Mouse (Mus musculus): Measurements from ENCODE around the gene Wdr93. TPM values are rescaled to one million over a fixed set of nuclear protein-coding genes. Genes with fewer than 3 reads are reported as not detected.
"Not testable (repeated sequence)": the region's sequence is repeated elsewhere in the genome, so short reads cannot be mapped to it uniquely, and the experiment has no call there.

Wdr93 gene
- polyA plus RNA-seq, 1 experiment from 2014 or later, result 0.17 TPM

DNA sequence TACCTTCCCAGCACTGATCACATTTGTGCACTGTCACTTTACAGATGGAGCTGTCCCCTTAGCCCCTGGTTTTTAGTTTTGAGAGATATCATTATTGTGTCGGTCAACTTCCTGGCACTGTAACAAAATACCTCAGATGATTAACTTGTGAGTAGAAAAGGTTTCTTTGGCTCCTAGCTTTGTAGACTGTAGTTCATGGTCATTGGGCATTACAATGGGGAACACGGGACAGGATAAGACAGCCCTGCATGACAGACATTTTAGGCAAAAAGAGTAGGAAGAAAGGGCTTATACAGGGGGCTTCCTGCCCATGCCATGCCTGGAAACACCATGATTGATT lies 39.5 kb downstream of the Wdr93 start:
- 73% methylated on average over 2 of the region's 2 CpGs for WGBS
- no peak for ATAC-seq (ENCODE audit: insufficient read depth)

DNA sequence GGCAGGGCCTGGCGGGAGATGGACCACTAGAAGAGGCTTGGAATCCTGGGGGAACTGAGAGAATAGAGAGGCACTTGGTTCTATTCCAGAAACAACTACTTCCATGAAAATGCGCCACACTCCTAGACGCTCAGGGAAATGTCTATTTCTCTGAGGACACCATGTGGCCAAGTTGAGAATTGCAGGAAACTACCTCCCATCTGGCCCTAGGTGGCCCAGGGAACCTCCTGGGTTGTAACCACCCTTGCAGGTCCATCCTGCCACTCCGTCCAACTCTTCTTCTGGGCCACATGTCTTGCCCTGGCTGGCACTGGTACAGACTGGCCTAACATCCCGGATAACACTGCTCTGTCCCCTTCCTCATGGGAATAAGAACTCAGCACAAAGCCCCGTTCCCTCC lies 43.3 kb downstream of the Wdr93 start:
- H3K27me3 ChIP-seq (ENCODE audit: insufficient read depth, low read length), result peaks cover 17% of the 10 kb centered on the region
- H3K27ac ChIP-seq (ENCODE audit: low read depth), result no peak overlapping the region
- DNase-seq (peak; percentile 92), ATAC-seq (ENCODE audit: insufficient read depth) (peak; percentile 68; the same call in 1 of the 2 replicates)
- H3K36me3 ChIP-seq (ENCODE audit: insufficient read depth), result no peaks in the 10 kb centered on the region
- H3K4me1 ChIP-seq (ENCODE audit: insufficient read depth), result no peaks in the 10 kb centered on the region
- H3K4me3 ChIP-seq (ENCODE audit: low read depth, low read length), result no peak overlapping the region
- 20% methylated on average over 6 of the region's 6 CpGs for WGBS
- H3K9ac ChIP-seq, result no peak overlapping the region
- no peak overlapping the region for H3K4me2 ChIP-seq
- peak; percentile 83 for TF ChIP-seq CTCF (IDR thresholded peaks at IDR 0.05; ENCODE audit: low read depth)
- no peaks in the 10 kb centered on the region for H3K9me3 ChIP-seq (ENCODE audit: low read depth, low read length)

More for the DNA sequence above, 39.5 kb downstream of the Wdr93 start:
- Histone ChIP-seq H3K4me3 (ENCODE audit: low read depth, low read length) (no peak overlapping the region), H3K36me3 (ENCODE audit: insufficient read depth) (no peaks in the 10 kb centered on the region), H3K9ac (no peak overlapping the region), H3K27ac (ENCODE audit: low read depth) (no peak overlapping the region), H3K4me1 (ENCODE audit: insufficient read depth) (no peaks in the 10 kb centered on the region), H3K9me3 (ENCODE audit: low read depth, low read length) (no peaks in the 10 kb centered on the region), H3K27me3 (ENCODE audit: insufficient read depth, low read length) (no peaks in the 10 kb centered on the region), H3K4me2 (no peak overlapping the region)
- no peak for TF ChIP-seq CTCF (IDR thresholded peaks at IDR 0.05; ENCODE audit: low read depth)
- no peak for DNase-seq

DNA sequence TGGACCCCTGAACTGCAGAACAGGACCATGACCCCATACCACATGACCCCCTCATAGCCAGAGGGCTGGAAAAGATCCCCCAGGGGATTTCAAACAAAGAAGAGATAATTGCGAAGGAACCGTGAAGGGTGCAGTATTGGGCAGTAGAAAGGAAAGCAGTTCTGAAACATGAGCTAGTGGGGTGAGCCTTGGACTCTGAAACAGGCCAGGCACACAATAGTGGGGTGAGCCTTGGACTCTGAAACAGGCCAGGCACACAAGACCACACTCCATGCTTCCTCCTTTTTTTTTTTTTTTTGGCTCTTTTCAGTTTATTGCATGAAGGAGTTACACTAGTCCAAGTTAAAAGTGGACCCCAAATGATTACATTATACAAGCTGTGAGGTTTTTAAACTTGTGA lies 46.8 kb downstream of the Wdr93 start:
- 24% methylated on average over 2 of the region's 2 CpGs for whole genome bisulfite sequencing
- not testable (repeated sequence) for H3K36me3 ChIP-seq (ENCODE audit: insufficient read depth); DNase-seq; H3K27ac ChIP-seq (ENCODE audit: low read depth); H3K4me1 ChIP-seq (ENCODE audit: insufficient read depth); ATAC-seq (ENCODE audit: insufficient read depth); H3K4me2 ChIP-seq; H3K4me3 ChIP-seq (ENCODE audit: low read depth, low read length); H3K9ac ChIP-seq; H3K9me3 ChIP-seq (ENCODE audit: low read depth, low read length)
- peaks cover 50% of the 10 kb centered on the region for H3K27me3 ChIP-seq (ENCODE audit: insufficient read depth, low read length)

DNA sequence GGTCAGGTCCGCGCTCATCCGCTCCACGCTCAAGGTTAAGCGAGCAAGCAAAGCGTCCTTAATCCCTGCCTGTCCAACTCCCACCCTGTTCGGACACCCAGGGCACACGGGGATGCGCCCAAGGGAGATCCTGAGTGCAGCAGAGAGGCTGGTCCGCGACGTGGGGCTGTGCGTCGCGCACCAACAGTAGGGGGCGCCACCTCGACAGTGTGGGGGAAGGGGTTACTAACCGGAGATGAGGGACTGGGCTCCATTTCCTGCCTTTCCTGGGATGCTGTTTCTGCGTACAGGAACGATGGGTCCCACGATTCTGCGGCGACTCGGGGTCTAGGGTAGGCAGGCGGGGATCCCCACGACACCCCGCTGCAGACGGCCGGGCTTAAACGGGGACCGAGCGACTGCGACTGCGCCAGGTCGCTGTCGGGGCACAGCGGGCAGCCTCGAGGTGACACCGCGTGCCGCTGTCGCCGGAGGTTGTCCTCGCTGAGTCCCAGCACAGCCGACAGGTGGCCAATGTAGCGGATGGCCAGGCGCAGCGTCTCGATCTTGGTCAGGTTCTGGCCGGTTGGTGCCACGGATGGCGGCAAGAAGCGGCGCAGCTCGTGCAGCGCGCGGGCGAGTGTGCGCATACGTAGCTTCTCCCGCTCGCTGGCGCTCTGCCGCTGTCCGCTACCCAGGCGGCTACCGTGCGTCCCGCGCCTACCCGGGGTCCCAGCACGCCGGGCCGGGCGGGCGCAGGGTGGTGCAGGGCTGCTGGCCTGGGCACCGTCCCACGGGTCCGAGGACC lies 49.9 kb downstream of the Wdr93 start:
- TF ChIP-seq CTCF (IDR thresholded peaks at IDR 0.05; ENCODE audit: low read depth), result peak; percentile 76
- DNase-seq, result peak; percentile 62
- peak; percentile 60; the same call in 1 of the 2 replicates for ATAC-seq (ENCODE audit: insufficient read depth)
- H3K4me3 ChIP-seq (ENCODE audit: low read depth, low read length), result peak overlapping the region; percentile 40
- under 1% methylated on average over 78 of the region's 80 CpGs for WGBS
- H3K27me3 ChIP-seq (ENCODE audit: insufficient read depth, low read length), result peaks cover 50% of the 10 kb centered on the region
- H3K9ac ChIP-seq, result peak overlapping the region; percentile 46
- 0 out of 2 replicates have a peak, but pooled peaks cover 2% of the 10 kb centered on the region for H3K4me1 ChIP-seq (ENCODE audit: insufficient read depth)
- H3K36me3 ChIP-seq (ENCODE audit: insufficient read depth), result no peaks in the 10 kb centered on the region
- peak overlapping the region; percentile 73 for H3K4me2 ChIP-seq
- H3K27ac ChIP-seq (ENCODE audit: low read depth), result no peak overlapping the region
- no peaks in the 10 kb centered on the region for H3K9me3 ChIP-seq (ENCODE audit: low read depth, low read length)

DNA sequence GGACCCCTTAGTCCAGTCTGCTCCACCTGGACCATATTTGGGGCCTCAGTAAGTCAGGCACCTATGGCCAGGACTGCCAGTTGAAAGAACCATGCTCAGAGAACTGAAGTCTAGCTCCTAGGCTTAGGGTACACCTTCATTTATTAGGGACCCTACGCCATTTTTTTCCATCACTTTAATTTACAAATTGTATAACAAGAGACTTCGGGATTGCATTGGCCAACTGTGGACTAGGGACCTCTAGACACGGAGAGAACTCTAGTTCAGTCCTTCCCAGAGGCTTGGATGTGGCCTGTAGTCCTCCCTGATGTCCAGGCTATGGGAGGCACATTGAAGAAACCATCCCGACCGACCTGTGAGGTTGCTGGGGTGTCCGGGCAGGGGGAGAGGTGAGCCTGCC lies 50.7 kb downstream of the Wdr93 start, which contains the start of gene Mesp1:
Gene Mesp1, minus strand, starts transcription at position 101 of the 400 bp plus-strand sequence.
- 70% methylated on average over 6 of the region's 6 CpGs for WGBS
- H3K27ac ChIP-seq (ENCODE audit: low read depth), result no peak within 1 kb of the TSS
- no peak for TF ChIP-seq CTCF (IDR thresholded peaks at IDR 0.05; ENCODE audit: low read depth)
- H3K27me3 ChIP-seq (ENCODE audit: insufficient read depth, low read length), result peaks cover 50% of the 10 kb centered on the region
- peak within 1 kb of the TSS; percentile 40 for H3K4me3 ChIP-seq (ENCODE audit: low read depth, low read length)
- H3K36me3 ChIP-seq (ENCODE audit: insufficient read depth), result no peaks in the 10 kb centered on the region
- DNase-seq (no peak), ATAC-seq (ENCODE audit: insufficient read depth) (no peak)
- peak within 1 kb of the TSS; percentile 73 for H3K4me2 ChIP-seq
- H3K4me1 ChIP-seq (ENCODE audit: insufficient read depth), result 0 out of 2 replicates have a peak, but pooled peaks cover 2% of the 10 kb centered on the region
- H3K9ac ChIP-seq, result peak within 1 kb of the TSS; percentile 46
- H3K9me3 ChIP-seq (ENCODE audit: low read depth, low read length), result no peaks in the 10 kb centered on the region

DNA sequence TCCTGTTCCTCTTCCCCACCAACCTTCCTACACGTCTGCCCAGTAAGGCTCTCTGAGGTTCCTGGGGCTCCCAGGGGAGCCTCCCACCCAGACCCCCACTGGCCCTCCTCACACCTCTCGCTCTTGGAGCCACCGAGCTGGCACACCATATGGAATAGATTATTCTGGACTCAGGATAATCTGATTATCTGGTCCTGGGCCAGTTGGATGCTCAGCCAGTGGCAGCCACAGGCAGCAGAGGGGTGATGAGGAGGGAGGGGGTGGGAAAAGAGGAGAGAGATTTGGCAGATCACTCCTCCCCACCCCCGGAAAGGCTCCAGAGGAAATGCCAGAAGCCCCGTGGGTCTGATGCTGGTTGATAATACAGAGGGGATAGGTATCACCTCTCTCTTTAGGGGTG lies 55.6 kb downstream of the Wdr93 start:
- Histone ChIP-seq H3K27me3 (ENCODE audit: insufficient read depth, low read length) (peaks cover 10% of the 10 kb centered on the region; the same call in 1 of the 2 replicates), H3K4me2 (no peak overlapping the region), H3K4me3 (ENCODE audit: low read depth, low read length) (no peak overlapping the region), H3K4me1 (ENCODE audit: insufficient read depth) (no peaks in the 10 kb centered on the region), H3K36me3 (ENCODE audit: insufficient read depth) (no peaks in the 10 kb centered on the region), H3K27ac (ENCODE audit: low read depth) (no peak overlapping the region), H3K9me3 (ENCODE audit: low read depth, low read length) (no peaks in the 10 kb centered on the region), H3K9ac (no peak overlapping the region)
- ATAC-seq (ENCODE audit: insufficient read depth) (no peak), DNase-seq (no peak)
- 19% methylated on average over 5 of the region's 5 CpGs for WGBS
- TF ChIP-seq CTCF (IDR thresholded peaks at IDR 0.05; ENCODE audit: low read depth), result no peak

DNA sequence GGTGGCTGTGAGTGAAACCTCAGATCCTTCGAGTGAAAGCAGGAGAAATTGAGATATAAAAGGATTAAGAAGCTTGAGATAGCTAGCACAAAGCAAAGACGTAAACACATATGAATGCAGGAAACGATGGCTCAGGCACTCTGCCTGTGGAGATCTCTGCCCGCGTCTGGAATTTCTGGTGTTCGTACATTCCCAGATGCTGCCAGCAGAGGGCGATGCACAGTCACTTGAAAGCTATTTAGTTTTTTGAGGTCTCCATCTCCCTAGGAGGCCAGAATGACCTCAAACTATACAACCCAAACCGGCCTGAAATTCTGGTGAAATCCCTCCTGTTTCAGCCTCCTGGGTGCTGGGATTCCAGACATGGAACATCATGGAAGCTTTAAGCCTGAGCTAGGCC lies 56.1 kb downstream of the Wdr93 start:
- DNase-seq, result peak; percentile 93
- no peak overlapping the region for H3K9ac ChIP-seq
- peak; percentile 89 for TF ChIP-seq CTCF (IDR thresholded peaks at IDR 0.05; ENCODE audit: low read depth)
- WGBS, result 1% methylated on average over 8 of the region's 8 CpGs
- no peak overlapping the region for H3K4me3 ChIP-seq (ENCODE audit: low read depth, low read length)
- no peak overlapping the region for H3K27ac ChIP-seq (ENCODE audit: low read depth)
- 0 out of 2 replicates have a peak, but pooled peaks have one; percentile 38 for ATAC-seq (ENCODE audit: insufficient read depth)
- peaks cover 6% of the 10 kb centered on the region; the same call in 1 of the 2 replicates for H3K27me3 ChIP-seq (ENCODE audit: insufficient read depth, low read length)
- no peaks in the 10 kb centered on the region for H3K4me1 ChIP-seq (ENCODE audit: insufficient read depth)
- no peaks in the 10 kb centered on the region for H3K36me3 ChIP-seq (ENCODE audit: insufficient read depth)
- no peaks in the 10 kb centered on the region for H3K9me3 ChIP-seq (ENCODE audit: low read depth, low read length)
- H3K4me2 ChIP-seq, result no peak overlapping the region

Data from lung, embryonic 14.5 days (tissue).